Mouse (Mus musculus) right cerebral cortex, postnatal 4 days (tissue): ENCODE data around the gene Sprn.
"Not testable (repeated sequence)": the region's sequence is repeated elsewhere in the genome, so short reads cannot be mapped to it uniquely, and the experiment has no call there.

Experiments used
- DNase-seq: peaks from one replicate; pipeline ENCODE4 v3.0.0-alpha.2; 2022

Sprn gene

DNA sequence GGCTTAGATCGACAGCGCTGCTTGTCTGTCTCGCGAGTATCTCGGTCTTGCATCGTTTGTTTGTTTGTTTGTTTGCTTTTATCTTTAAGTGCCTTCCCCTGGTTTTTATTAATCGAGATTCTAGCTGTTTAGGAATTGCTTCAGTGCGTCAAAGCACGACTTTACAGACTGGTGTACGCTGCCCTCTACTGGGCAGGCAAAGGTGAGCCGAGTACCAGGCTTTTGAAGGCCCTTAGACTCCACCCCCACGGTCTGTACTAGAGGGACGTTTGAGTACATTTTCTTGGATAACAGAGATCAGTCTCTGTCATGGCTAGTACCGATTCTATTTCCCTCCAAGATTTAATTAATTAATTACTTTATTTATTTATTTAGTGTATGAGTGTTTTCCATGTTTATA, 13.3 kb downstream of the Sprn start:
- DNase-seq, result peak; percentile 29

- DNase-seq, result no peak
These were observed 16.7 kb downstream of the Sprn start for GRCm38 (mm10) chr7:140138021-140138310.

DNA sequence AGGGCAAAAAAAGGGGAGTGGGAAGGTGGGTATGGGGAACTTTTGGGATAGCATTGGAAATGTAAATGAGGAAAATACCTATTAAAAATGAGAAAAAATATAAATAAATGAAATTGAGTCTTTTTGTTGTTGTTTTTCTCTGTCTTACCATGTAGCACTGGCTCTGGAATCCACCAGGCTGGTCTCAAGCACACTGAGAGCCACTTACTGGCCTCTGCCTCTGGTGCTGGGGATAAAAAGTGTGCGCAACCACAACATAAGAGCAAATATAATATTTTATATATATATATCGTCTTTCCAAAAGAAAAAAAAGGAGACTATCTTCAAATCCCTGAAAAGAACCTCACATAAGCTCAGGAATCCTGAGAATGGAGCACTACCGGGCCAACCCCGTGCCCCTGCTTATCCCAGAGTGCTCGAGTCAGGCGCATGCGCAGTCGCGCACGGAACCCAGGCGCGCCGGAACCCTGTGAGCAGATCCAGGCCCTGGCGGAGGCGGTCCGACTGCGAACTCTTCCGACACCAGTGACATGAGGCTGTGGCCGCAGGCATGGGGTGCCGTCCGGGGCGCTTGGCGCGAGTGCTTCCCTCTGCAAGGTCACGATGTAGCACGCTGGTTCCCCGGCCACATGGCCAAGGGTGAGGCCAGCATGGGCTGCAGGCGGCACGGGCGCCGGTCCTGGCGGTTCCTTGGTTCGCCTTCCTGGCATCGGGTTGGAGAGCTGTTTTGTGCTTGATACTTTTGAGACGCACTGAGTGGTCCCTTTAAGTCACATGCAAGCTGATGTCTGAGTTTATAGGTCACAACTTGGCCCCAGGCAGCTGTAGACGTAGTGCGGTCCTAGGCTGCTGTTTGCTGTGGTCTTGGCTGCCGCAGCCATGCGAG, 17.3 kb downstream of the Sprn start, which contains the start of gene Mtg1:
Mtg1 (plus strand) TSS at position 430 of the 886 bp plus-strand sequence.
- DNase-seq, result peak; percentile 99

GRCm38 (mm10) chr7:140135106-140135770, 19.4 kb downstream of the Sprn start:
- DNase-seq, result no peak

DNA sequence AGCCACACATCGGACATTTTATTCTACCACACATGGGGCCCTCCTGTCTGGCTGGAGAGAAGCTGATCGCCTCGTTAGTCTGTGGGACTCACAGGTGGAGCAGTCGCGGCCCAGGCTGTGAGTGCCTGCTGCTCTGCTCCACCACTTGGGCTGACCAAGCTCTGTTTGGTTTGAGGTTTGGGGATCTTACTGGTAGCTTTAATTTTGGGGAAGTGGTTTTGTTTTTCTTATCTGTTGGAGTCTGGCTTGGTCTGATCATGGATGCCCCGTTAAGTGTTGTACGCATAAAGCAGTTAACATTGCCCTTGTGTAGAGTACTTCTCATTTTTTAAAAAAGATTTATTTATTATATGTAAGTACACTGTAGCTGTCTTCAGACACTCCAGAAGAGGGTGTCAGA, 20.6 kb downstream of the Sprn start:
- DNase-seq, result not testable (repeated sequence)

DNA sequence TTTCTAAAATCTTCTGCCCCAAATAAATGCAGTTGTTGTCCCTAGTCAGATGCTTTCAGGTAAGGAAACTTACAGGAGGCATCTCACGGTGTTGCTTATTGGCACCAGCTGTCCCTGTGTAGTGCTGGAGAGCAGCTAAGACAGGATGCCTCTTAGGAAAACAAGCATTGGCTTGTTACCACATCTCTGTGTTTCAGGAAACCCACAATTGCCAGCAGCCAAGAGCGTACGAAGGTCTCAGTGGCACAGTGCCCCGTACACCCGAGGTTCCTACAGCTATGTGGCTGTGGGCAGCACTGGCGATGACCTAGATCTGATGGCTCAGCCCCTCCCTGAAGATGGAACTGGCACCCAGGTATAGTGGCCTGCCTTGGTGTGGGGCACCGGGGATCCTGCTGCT, 22.5 kb downstream of the Sprn start:
- not testable (repeated sequence) for DNase-seq

- no peak for DNase-seq
These were observed 26.8 kb downstream of the Sprn start for GRCm38 (mm10) chr7:140127911-140128310.

DNA sequence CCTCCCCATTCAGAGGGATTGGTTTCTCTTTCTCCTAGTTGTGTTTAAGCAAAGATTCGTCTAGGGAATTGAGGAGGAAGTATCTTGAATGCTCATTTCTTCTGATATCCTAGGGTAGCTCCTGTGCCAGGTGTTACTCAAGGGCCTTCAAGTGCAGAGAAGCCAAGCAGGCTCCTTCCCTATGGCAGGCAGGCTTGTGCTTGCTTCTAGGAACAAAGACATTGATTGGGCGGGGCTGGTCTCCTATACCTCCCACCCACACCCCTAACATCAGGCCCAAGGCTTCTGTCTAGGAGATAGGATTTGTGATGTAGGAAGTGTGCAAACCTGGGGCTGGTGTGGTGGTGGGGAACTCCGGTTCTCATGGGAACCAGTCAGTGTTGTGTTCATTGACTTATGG, 27.7 kb downstream of the Sprn start:
- no peak for DNase-seq

DNA sequence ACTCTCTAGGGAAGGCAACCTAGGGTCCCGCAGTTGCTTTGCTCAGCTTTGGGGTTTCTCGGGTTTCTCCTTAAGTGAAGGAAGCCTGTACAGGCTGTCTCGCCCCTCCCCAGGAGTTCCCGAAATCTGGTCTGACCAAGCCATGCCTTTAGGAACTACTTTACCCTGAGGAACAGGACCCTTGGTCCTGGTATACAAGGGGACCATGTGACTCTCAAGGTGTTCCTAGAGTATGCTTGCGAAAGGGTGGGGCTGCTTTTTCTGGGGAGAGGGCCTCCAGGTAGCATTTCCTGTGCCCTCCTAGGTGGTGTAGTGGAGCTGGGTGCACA, 28.7 kb downstream of the Sprn start:
- no peak for DNase-seq

GRCm38 (mm10) chr7:140125278-140126021, 29.2 kb downstream of the Sprn start:
- DNase-seq, result peak; percentile 84

GRCm38 (mm10) chr7:140124382-140124781, 30.3 kb downstream of the Sprn start:
- DNase-seq, result no peak

DNA sequence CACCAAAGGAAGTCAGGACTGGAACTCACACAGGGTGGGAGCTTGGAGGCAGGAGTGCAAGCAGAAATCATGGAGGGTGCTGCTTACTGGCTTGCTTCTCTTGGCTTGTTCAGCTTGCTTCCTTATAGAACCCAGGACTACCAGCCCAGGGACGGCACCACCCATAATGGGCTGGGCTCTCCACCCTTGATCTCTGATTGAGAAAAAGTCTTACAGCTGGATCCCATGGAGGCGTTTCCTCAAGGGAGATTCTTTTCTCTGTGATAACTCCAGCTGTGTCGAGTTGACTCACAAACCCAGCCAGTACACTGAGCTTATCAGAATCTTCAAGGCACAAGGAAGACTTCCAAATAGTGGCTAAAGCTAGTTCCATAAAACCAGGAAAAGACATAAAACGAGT, 31.9 kb downstream of the Sprn start:
- DNase-seq, result no peak

DNA sequence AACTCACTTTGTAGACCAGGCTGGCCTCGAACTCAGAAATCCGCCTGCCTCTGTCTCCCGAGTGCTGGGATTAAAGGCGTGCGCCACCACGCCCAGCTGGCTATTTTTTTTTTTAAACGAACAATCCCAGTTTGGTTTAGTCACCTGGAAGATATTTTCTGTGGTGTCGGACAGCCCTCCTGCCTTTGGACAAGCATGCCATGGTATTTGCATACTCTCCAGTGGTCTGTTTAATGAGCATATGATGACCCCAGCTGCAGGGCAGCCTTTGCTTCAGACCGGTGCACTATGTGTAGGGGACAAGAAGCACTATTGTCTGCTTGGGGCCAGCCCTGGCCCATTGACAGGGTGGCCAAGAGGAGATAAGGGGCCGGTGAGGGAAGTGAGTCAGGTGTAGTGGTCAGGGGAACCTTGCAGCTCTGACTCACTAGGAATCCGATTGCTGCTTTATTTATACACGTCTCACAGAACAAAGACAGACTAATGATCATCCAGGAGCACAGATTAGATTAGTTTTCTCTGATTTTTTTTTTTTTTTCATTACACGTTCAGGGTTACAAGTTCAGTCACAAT, 33.3 kb downstream of the Sprn start:
- no peak for DNase-seq

DNA sequence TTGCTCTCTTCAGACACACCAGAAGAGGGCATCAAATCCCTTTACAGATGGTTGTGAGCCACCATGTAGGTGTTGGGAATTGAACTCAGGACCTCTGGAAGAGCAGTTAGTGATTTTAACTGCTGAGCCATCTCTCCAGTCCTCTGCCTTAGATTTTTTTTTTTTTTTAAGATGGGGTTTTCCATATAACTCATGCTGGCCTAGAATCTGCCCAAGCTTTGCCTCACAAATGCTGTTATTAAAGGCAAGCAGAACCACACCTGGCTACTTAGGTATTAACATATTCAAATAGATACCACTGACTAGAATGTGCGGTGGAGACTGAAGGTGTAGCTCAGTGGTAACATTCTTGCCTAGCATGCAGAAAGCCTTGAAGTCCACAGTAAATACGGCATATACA, 34.2 kb downstream of the Sprn start:
- no peak for DNase-seq

DNA sequence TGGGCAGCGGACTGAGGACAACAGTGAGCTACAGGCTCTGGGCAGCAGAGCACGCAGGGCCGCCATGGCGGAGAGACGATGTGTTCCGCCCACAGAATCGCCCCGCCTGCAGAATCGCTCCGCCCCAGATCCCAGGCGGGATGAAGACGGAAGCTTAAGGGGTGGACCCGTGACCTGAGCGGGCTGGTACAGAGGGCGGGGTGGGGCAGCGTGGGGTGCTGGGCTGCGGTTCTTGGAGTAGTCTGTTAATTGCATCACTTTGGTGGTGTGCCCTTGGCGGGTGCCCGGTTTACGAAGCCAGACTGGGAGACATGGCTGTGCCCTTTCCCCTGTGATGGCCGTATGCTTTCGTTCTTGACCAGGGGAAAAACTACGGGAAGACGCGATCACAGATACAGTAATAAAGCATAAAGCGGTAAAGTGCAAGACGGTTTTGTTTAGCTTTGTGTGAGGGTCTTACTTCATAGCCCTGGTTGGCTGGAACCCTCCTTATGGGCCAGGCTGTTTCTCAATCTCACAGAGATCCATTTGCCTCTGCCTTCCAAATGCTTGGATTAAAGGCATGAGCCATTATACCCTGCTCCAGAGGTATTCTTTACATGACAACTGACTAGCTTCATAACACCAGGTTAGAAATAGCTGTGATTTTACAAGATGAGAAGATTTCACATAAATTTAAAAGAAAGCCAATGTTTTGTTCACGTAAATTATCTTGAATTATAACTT, 38.2 kb downstream of the Sprn start, which contains the start of gene Echs1:
Echs1 (minus strand) TSS at position 148 of the 726 bp plus-strand sequence.
- peak; percentile 78 for DNase-seq

DNA sequence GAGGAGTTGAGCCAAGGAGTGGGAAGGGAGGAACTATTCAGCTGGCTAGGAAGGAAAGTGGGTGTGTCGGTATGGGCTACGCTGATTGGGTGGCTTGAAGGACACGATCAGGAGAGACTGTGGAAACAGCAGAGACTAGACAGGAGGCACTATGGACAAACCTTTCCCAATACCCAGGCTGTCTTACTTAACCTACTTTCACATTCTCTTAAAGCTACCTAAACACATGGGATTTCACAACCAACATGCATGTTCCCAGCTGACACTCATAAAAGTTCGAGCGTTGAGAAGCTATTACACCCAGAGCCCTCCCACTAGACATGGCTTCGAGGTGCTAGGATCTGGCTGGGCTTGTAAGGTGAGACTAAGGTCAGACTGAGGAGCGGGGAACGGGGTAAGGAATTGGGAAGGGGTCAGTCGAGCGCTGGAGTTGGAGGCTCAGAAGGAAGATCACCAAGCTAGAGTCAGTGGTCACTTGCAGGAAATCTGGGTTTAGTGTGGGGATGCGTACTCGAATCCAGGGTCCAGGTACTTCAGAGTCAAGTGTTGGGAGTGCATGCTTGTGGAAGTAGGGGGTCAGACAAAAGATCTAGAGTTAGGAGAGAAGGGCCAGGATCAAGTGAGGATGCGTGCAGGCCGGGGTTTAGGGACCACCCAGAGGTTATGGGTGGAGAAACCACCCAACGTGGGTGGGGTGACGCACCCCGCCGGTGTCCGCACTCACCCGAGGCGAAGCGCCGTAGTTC, 38.9 kb downstream of the Sprn start, which contains the start of gene Paox:
Paox (plus strand) TSS at position 217 of the 746 bp plus-strand sequence.
- peak; percentile 16 for DNase-seq

DNA sequence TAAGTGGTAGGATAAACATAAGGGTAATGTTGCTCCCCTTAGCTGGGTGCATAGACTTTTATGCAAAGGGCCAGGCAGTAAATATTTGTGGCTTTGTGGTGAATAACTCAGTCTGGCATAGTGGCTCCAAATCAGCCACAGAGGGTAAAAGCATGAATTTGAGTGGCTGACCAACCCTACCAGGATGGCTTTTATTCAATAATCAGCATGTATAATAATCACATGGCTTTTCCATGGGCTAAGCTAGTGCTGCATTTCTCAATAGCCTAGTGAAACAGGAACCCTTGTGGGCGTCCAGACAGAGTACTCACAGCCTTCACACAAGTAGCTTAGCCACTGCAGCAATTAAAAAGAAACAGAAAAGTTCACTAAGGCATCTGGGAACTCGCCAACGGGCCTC, 42.7 kb downstream of the Sprn start:
- DNase-seq, result no peak

GRCm38 (mm10) chr7:140104009-140104408, 50.7 kb downstream of the Sprn start:
- DNase-seq, result no peak

- peak; percentile 66 for DNase-seq
These were observed 52.5 kb downstream of the Sprn start, which contains the start of gene Fuom for GRCm38 (mm10) chr7:140101993-140102860. Gene Fuom (minus strand): TSS chr7:140102441.

GRCm38 (mm10) chr7:140101498-140101897, 53.2 kb downstream of the Sprn start:
- DNase-seq, result no peak
